Mouse (Mus musculus) thymus, postnatal 10 days (tissue): ENCODE results near the gene Ankrd12.
"Not testable (repeated sequence)": the region's sequence is repeated elsewhere in the genome, so short reads cannot be mapped to it uniquely, and the experiment has no call there.

Experiments
- DNase-seq, 2 experiments: peaks; one replicate each; pipeline ENCODE4 v3.0.0; 2021; ENCODE audit warnings: low spot score in 2 of 2

The Ankrd12 gene

DNA sequence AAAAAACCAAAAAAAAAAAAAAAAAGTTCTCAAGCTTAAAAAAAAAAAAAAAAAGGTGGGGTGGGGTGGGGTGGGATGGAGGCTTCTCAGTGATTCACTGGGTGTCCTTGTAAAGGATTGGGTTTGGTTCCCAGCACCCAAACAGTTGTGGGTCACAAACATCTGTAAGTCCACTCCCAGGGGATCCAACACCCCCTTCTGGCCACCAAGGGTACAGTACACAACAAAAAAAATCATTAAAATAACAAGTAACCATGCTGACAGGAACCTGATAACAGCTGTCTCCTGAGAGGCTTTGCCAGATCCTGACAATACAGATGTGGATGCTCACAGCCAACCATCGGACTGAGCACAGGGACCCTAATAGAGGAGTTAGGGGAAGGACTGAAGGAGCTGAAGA, 7.6 kb upstream of the Ankrd12 start:
- no peak for DNase-seq

- no peak for DNase-seq
These were observed 555 bp upstream of the Ankrd12 start for GRCm38 (mm10) chr17:66077437-66077850.

GRCm38 (mm10) chr17:66076174-66076927, 538 bp downstream of the Ankrd12 start:
- peak; percentile 26 to 31 for DNase-seq

- no peak for DNase-seq
These were observed 1.1 kb downstream of the Ankrd12 start for GRCm38 (mm10) chr17:66075827-66076173.

GRCm38 (mm10) chr17:66073971-66074370, 2.9 kb downstream of the Ankrd12 start:
- DNase-seq = no peak

DNA sequence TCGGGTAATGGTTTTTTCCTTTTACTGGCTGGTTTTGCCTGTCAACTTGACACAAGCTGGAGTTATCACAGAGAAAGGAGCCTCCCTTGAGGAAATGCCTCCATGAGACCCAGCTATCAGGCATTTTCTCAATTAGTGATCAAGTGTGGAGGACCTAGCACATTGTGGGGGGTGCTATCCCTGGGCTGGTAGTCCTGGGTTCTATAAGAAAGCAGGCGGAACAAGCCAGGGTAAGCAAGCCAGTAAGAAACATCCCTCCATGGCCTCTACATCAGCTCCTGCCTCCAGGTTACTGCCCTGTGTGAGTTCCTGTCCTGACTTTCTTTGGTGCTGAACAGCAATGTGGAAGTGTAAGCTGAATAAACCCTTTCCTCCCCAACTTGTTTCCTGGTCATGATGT, 7.9 kb downstream of the Ankrd12 start:
- not testable (repeated sequence) for DNase-seq

- DNase-seq = no peak
These were observed 11.8 kb downstream of the Ankrd12 start for GRCm38 (mm10) chr17:66065115-66065514.

GRCm38 (mm10) chr17:66061241-66061938, 15.5 kb downstream of the Ankrd12 start:
- peak in 1 of 2 experiments; percentile 10 for DNase-seq

DNA sequence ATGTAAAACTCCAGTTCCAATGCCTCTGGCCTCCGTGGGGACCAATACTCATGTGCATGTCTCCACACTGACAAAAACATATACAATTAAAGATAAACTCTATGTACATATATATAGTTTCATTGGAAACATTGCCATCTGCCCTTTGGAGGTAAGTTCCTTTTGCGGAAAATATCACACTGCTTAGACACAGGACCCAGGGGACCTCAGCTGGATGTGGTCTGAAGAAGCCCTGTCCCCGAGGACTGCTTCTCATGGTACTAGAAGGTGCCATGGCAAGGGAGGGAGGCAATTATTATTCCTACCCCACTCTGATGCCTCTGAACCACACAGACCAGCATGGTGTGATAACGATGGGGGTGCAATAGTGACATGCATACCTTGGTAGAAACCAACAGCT, 18.7 kb downstream of the Ankrd12 start:
- DNase-seq = no peak

DNA sequence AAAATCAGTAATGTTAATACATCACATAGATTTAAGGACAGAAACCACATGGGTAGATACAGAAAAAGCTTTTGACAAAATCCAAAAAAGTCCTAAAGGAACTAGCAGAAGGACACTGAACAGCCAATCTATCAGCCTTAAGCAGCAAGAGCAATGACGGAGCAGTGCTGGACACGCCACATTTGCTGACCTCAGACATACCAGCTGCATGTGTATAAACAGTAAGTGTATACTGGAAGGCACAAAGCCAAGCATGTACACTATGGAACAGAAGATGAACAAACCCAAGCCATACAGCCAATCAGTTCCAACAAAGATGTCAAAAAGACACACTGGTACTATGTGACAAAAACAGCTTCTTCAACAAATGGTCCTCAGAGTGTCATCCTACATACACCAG, 19.7 kb downstream of the Ankrd12 start:
- DNase-seq = no peak

GRCm38 (mm10) chr17:66053349-66053748, 23.5 kb downstream of the Ankrd12 start:
- DNase-seq = no peak

GRCm38 (mm10) chr17:66048795-66049194, 28.1 kb downstream of the Ankrd12 start:
- DNase-seq = no peak

DNA sequence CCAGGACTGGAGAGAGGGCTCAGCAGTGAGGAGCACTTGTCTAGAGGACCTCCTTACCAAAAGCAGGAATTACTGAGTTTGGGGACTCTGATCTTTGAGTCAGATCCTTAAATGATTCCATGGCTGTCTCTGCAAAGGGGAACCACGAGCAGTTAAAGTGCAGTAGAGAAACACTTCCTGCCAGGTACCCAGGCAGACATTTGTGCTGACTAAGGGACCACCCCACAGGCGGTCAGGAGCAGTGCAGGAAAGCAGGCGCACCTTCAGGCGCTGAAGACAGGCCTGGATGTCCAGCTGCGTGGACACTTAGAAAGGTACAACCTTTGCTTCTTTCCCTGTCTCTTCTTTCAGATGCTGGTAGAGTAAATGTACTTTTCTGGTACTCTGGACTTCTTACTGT, 28.7 kb downstream of the Ankrd12 start:
- DNase-seq = no peak

DNA sequence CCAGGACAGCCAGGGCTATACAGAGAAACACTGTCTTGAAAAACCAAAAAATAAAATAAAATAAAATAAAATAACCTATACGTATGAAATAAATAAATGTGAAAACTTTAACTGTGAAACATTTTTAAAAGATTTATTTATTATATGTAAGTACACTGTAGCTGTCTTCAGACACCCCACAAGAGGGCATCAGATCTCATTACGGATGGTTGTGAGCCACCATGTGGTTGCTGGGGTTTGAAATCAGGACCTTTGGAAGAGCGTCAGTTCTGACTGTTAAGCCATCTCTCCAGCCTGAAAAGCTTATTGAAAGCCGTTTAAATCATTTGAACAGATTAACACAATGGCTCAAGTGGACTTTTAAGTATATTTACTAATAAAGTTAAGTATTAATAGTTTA, 33.2 kb downstream of the Ankrd12 start:
- not testable (repeated sequence) for DNase-seq

- no peak for DNase-seq
These were observed 35.9 kb downstream of the Ankrd12 start for GRCm38 (mm10) chr17:66041020-66041419.

DNA sequence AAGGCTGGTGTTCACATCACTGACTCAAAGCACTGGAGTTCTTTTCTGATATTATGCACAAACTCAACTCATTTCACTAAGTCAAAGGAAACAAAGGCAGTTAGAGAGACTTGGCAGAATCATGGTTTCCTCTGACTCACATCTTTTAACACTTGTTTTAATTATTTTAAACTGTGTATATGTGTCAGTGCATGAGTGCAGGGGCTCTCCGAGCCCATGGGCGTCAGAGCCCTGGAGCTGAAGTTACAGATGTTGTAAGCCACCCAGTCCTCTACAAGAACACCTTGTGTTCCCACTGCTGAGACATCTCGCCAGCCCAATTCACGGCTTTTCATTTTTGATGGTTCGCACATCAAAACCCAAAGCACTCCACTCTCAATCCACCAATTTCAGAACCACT, 43.6 kb downstream of the Ankrd12 start:
- DNase-seq = no peak

- DNase-seq = no peak
These were observed 44.9 kb downstream of the Ankrd12 start for GRCm38 (mm10) chr17:66031991-66032390.

- DNase-seq = no peak
These were observed 52.7 kb downstream of the Ankrd12 start for GRCm38 (mm10) chr17:66024211-66024610.

DNA sequence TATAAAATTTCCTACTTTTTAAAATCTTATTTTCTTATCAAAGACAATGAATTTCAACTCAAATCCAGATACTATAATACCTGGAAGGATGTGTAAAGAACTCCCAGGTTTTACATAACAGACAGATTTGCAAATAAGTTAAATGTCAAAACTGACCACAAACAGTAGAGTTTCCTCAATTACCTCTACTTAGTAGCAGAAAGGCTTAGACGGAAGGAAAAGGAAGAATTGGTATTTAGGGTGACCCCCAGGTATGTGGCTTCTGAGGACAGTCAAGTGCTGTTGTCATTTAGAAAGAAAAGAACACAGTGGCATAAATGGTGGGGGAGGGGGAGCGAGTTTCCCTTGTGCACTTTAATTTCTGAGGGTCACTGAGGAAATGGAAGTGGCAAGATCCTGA, 65.1 kb downstream of the Ankrd12 start:
- DNase-seq = no peak

- DNase-seq = no peak
These were observed 69.0 kb downstream of the Ankrd12 start for GRCm38 (mm10) chr17:66007892-66008291.

DNA sequence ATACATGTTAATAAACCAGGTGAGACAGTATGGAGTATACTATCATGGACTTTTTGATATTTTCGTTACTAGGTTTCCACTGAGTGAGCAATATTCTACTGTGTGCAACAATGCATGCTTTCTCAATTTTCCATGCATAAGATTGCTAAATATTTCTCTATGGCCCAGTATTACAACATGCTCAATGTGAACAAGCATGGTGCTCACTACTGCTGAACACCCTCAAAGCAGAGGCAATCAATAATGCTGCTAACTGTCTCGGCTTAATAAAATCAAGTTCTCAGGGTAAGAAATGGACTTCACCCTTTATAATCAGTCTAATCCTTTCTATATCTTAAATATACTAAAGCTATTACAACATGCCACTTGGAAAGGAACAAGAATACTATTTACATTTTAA, 69.4 kb downstream of the Ankrd12 start:
- no peak for DNase-seq

- no peak for DNase-seq
These were observed 88.6 kb downstream of the Ankrd12 start for GRCm38 (mm10) chr17:65988151-65988820.

DNA sequence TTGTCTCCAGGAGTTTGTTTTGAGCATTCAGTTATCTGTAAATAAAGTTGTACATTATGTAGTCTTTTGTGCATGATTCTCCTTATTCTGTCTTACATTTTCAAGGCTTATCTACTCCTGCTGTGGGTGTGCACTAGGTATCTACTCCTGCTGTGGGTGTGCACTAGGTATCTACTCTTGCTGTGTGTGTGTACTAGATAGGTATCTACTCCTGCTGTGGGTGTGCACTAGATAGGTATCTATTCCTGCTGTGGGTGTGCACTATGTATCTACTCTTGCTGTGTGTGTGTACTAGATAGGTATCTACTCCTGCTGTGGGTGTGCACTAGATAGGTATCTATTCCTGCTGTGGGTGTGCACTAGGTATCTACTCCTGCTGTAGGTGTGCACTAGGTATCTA, 100.2 kb downstream of the Ankrd12 start:
- DNase-seq = not testable (repeated sequence)
